Mouse (Mus musculus): Measurements from ENCODE around the gene Slco2b1. TPM values are rescaled to one million over a fixed set of nuclear protein-coding genes. Genes with fewer than 3 reads are reported as not detected.
"Not testable (repeated sequence)": the region's sequence is repeated elsewhere in the genome, so short reads cannot be mapped to it uniquely, and the experiment has no call there.

The Slco2b1 gene
- polyA plus RNA-seq, 1 experiment from 2014 or later, result 3.8 TPM

DNA sequence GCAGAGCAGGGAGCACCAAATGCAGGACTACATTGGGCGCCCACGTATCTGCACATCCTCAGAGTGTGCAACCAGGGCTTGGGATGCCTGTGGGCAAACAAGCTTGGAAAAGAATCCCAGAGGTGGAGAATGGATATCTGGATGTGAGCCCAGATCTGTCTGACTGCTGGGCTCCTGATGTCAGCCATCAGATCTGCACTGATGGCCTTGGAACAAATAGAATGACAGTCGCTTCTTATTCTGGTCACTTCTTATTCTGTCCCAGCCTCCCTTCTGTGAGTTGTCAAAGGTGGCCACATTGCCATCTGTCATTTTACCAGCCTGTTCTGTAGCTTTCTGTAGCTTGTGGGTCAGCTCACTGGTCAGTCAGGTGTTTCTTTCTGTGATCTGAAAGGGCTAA, 12.6 kb downstream of the Slco2b1 start:
- no peak overlapping the region for H3K27ac ChIP-seq (ENCODE audit: low read length)
- no peak overlapping the region for H3K9ac ChIP-seq (replicated peaks; ENCODE audit: low read depth)
- H3K9me3 ChIP-seq (ENCODE audit: low read length), result no peaks in the 10 kb centered on the region
- H3K4me3 ChIP-seq (ENCODE audit: low read depth, low read length), result no peak overlapping the region
- 73% methylated on average over 3 of the region's 3 CpGs for WGBS
- TF ChIP-seq EP300 (IDR thresholded peaks at IDR 0.05) (no peak), CTCF (IDR thresholded peaks at IDR 0.05) (no peak)
- H3K36me3 ChIP-seq (ENCODE audit: insufficient read depth, low read length), result no peaks in the 10 kb centered on the region
- ATAC-seq (no peak), DNase-seq (ENCODE audit: low spot score) (no peak)
- H3K27me3 ChIP-seq (replicated peaks; ENCODE audit: insufficient read depth, low read length), result no peaks in the 10 kb centered on the region
- no peaks in the 10 kb centered on the region; the same call in 1 of the 2 replicates for H3K4me1 ChIP-seq (ENCODE audit: insufficient read depth, low read depth, low read length)
- H3K4me2 ChIP-seq (replicated peaks; ENCODE audit: low read depth, low read length), result no peak overlapping the region

- ATAC-seq (no peak), DNase-seq (ENCODE audit: low spot score) (no peak)
- no peak for TF ChIP-seq EP300 (IDR thresholded peaks at IDR 0.05)
- no peak for TF ChIP-seq CTCF (IDR thresholded peaks at IDR 0.05)
- Histone ChIP-seq H3K36me3 (ENCODE audit: insufficient read depth, low read length) (no peaks in the 10 kb centered on the region), H3K9me3 (ENCODE audit: low read length) (no peaks in the 10 kb centered on the region), H3K4me1 (ENCODE audit: insufficient read depth, low read depth, low read length) (no peaks in the 10 kb centered on the region; the same call in 1 of the 2 replicates), H3K4me2 (replicated peaks; ENCODE audit: low read depth, low read length) (no peak overlapping the region), H3K27ac (ENCODE audit: low read length) (no peak overlapping the region), H3K9ac (replicated peaks; ENCODE audit: low read depth) (no peak overlapping the region), H3K27me3 (replicated peaks; ENCODE audit: insufficient read depth, low read length) (no peaks in the 10 kb centered on the region), H3K4me3 (ENCODE audit: low read depth, low read length) (no peak overlapping the region)
- WGBS, result 83% methylated on average over 8 of the region's 8 CpGs
Observed at GRCm38 (mm10) chr7:99695471-99696057, 15.6 kb downstream of the Slco2b1 start.

- not testable (repeated sequence) for H3K27me3 ChIP-seq (replicated peaks; ENCODE audit: insufficient read depth, low read length); H3K4me3 ChIP-seq (ENCODE audit: low read depth, low read length); H3K4me1 ChIP-seq (ENCODE audit: insufficient read depth, low read depth, low read length); H3K9ac ChIP-seq (replicated peaks; ENCODE audit: low read depth); H3K4me2 ChIP-seq (replicated peaks; ENCODE audit: low read depth, low read length); DNase-seq (ENCODE audit: low spot score); H3K9me3 ChIP-seq (ENCODE audit: low read length); H3K27ac ChIP-seq (ENCODE audit: low read length); H3K36me3 ChIP-seq (ENCODE audit: insufficient read depth, low read length)
- WGBS, result 50% methylated on average over 5 of the region's 5 CpGs
- peak; percentile 48 for ATAC-seq
Observed at GRCm38 (mm10) chr7:99694424-99694823, 16.7 kb downstream of the Slco2b1 start.

- DNase-seq (ENCODE audit: low spot score) (no peak), ATAC-seq (peak; percentile 41; the same call in 1 of the 2 replicates)
- no peak overlapping the region for H3K27ac ChIP-seq (ENCODE audit: low read length)
- TF ChIP-seq EP300 (IDR thresholded peaks at IDR 0.05) (no peak), CTCF (IDR thresholded peaks at IDR 0.05) (no peak)
- no peak overlapping the region for H3K4me2 ChIP-seq (replicated peaks; ENCODE audit: low read depth, low read length)
- H3K9me3 ChIP-seq (ENCODE audit: low read length), result no peaks in the 10 kb centered on the region
- no peaks in the 10 kb centered on the region for H3K27me3 ChIP-seq (replicated peaks; ENCODE audit: insufficient read depth, low read length)
- H3K36me3 ChIP-seq (ENCODE audit: insufficient read depth, low read length), result no peaks in the 10 kb centered on the region
- H3K9ac ChIP-seq (replicated peaks; ENCODE audit: low read depth), result no peak overlapping the region
- H3K4me3 ChIP-seq (ENCODE audit: low read depth, low read length), result no peak overlapping the region
- H3K4me1 ChIP-seq (ENCODE audit: insufficient read depth, low read depth, low read length), result no peaks in the 10 kb centered on the region
- WGBS, result 63% methylated on average over 3 of the region's 3 CpGs
Observed at GRCm38 (mm10) chr7:99693976-99694375, 17.2 kb downstream of the Slco2b1 start.

DNA sequence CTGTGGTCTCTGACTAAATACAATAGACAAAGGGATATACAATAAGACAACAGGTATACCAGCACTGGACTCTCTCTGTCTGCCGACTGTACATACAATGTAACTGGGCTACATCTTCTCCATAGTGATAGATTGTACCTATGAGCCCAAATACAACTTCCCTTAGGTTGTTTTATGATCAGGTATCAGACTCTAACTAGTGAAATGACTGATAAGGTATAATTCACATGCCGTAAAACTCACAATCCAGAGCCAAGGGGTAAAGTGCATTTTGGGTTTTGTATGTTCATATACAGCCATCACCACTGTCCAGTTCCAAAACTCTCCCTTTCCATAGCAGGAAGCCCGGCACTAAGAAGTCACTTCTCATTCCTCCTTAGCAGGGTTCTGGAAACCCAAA, 17.8 kb downstream of the Slco2b1 start:
- H3K4me3 ChIP-seq (ENCODE audit: low read depth, low read length), result no peak overlapping the region
- TF ChIP-seq CTCF (IDR thresholded peaks at IDR 0.05) (no peak), EP300 (IDR thresholded peaks at IDR 0.05) (no peak)
- no peak overlapping the region for H3K9ac ChIP-seq (replicated peaks; ENCODE audit: low read depth)
- 91% methylated on average over 3 of the region's 3 CpGs for WGBS
- H3K36me3 ChIP-seq (ENCODE audit: insufficient read depth, low read length), result no peaks in the 10 kb centered on the region
- H3K9me3 ChIP-seq (ENCODE audit: low read length), result no peaks in the 10 kb centered on the region
- DNase-seq (ENCODE audit: low spot score) (no peak), ATAC-seq (no peak)
- H3K4me2 ChIP-seq (replicated peaks; ENCODE audit: low read depth, low read length), result no peak overlapping the region
- no peaks in the 10 kb centered on the region for H3K4me1 ChIP-seq (ENCODE audit: insufficient read depth, low read depth, low read length)
- no peak overlapping the region for H3K27ac ChIP-seq (ENCODE audit: low read length)
- no peaks in the 10 kb centered on the region for H3K27me3 ChIP-seq (replicated peaks; ENCODE audit: insufficient read depth, low read length)

DNA sequence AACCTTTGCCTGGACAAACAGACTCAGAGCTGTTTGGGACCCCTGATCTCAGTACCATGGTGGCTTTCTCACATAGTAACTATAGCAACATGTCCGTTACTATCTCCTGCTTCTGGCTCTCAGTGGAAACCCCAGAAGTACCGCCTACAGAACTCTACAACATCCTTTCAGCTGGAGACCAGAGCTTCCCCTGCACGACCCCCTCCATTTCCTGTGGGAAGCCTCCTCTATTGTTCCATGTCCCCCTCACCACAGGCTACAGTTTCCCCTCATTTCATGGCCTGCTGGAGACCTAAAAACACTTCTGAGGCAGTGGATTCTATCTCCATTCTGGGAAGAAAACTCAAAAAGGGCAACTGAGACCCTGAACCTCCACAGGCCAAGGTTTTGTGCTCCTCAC, 18.7 kb downstream of the Slco2b1 start:
- Histone ChIP-seq H3K4me3 (ENCODE audit: low read depth, low read length) (no peak overlapping the region), H3K9me3 (ENCODE audit: low read length) (no peaks in the 10 kb centered on the region), H3K4me1 (ENCODE audit: insufficient read depth, low read depth, low read length) (no peaks in the 10 kb centered on the region), H3K36me3 (ENCODE audit: insufficient read depth, low read length) (no peaks in the 10 kb centered on the region), H3K9ac (replicated peaks; ENCODE audit: low read depth) (no peak overlapping the region), H3K27me3 (replicated peaks; ENCODE audit: insufficient read depth, low read length) (no peaks in the 10 kb centered on the region), H3K4me2 (replicated peaks; ENCODE audit: low read depth, low read length) (no peak overlapping the region), H3K27ac (ENCODE audit: low read length) (no peak overlapping the region)
- no peak for TF ChIP-seq EP300 (IDR thresholded peaks at IDR 0.05)
- no peak for TF ChIP-seq CTCF (IDR thresholded peaks at IDR 0.05)
- DNase-seq (ENCODE audit: low spot score) (no peak), ATAC-seq (no peak; the same call in 1 of the 2 replicates)
- WGBS, result 51% methylated on average over 3 of the region's 3 CpGs

DNA sequence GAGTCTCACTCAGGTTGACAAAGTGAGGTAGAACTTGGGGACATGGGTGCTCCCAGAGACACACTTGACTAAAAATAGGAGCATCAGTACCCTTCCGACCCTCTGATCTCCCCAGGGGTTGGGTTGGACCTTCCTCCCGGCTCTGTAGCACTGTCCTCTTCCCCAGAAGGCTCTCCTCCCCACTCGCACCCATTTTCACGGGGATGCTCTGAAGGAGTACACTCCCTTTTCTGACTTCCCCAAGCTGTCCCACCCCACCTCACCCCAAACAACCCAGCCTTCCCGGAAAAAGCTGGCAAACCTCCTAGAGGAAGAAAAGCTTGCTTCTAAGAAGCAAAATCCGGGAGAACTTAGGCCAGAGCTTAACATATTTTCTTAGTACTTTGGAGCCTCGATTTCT, 20.3 kb downstream of the Slco2b1 start:
- DNase-seq (ENCODE audit: low spot score) (no peak), ATAC-seq (no peak)
- Histone ChIP-seq H3K4me3 (ENCODE audit: low read depth, low read length) (no peak overlapping the region), H3K9ac (replicated peaks; ENCODE audit: low read depth) (no peak overlapping the region), H3K27ac (ENCODE audit: low read length) (no peak overlapping the region), H3K4me1 (ENCODE audit: insufficient read depth, low read depth, low read length) (no peaks in the 10 kb centered on the region), H3K4me2 (replicated peaks; ENCODE audit: low read depth, low read length) (no peak overlapping the region), H3K36me3 (ENCODE audit: insufficient read depth, low read length) (no peaks in the 10 kb centered on the region), H3K9me3 (ENCODE audit: low read length) (no peaks in the 10 kb centered on the region), H3K27me3 (replicated peaks; ENCODE audit: insufficient read depth, low read length) (no peaks in the 10 kb centered on the region)
- no peak for TF ChIP-seq EP300 (IDR thresholded peaks at IDR 0.05)
- no peak for TF ChIP-seq CTCF (IDR thresholded peaks at IDR 0.05)
- 64% methylated on average over 7 of the region's 7 CpGs for WGBS

Measured in lung, postnatal 0 days (tissue).